Comparison of ENCODE assay signal across 18 mouse cellular contexts in genomic region chr8:108671939-108672515, GRCm38 (mm10).
"Had no signal": no experiment of that assay in that cellular context is flagged by ENCODE, and none has a peak within 500 bp of the region (broad histone marks: within the 10 kb centered on the region; RNA-seq: fewer than 3 reads in every experiment).

No protein-coding gene starts in this region.

- ATAC-seq: midbrain, embryonic 13.5 days; midbrain, embryonic 16.5 days had no signal

- DNase-seq: kidney, adult 18-20 months; kidney, adult 9 months; kidney, postnatal 14 days; kidney, postnatal 4 days; left cerebral cortex, postnatal 4 days; lung, adult 18-20 months; lung, postnatal 10 days; lung, postnatal 36 days; thymus, adult 18-20 months; thymus, postnatal 4 days had no signal

- H3K4me1 ChIP-seq: liver, embryonic 15.5 days; lung, embryonic 15.5 days; megakaryocyte, embryonic 14.5 days had no signal

- H3K9ac ChIP-seq: liver, embryonic 15.5 days; lung, embryonic 15.5 days; midbrain, embryonic 13.5 days had no signal

- H3K27ac ChIP-seq: liver, embryonic 15.5 days; lung, embryonic 15.5 days; midbrain, embryonic 10.5 days; midbrain, embryonic 13.5 days had no signal

- H3K4me3 ChIP-seq: liver, embryonic 15.5 days; lung, embryonic 15.5 days; megakaryocyte, embryonic 14.5 days; midbrain, embryonic 10.5 days; midbrain, embryonic 13.5 days; myocyte had no signal

- H3K36me3 ChIP-seq: liver, embryonic 15.5 days; lung, embryonic 15.5 days; midbrain, embryonic 10.5 days; midbrain, embryonic 13.5 days had no signal

- H3K9me3 ChIP-seq: liver, embryonic 15.5 days; lung, embryonic 15.5 days; midbrain, embryonic 10.5 days; midbrain, embryonic 13.5 days had no signal

- H3K27me3 ChIP-seq: liver, embryonic 15.5 days; lung, embryonic 15.5 days; midbrain, embryonic 13.5 days had no signal

- H3K4me2 ChIP-seq: liver, embryonic 11.5 days; liver, embryonic 15.5 days; lung, embryonic 15.5 days; midbrain, embryonic 13.5 days had no signal
